Mouse (Mus musculus): ENCODE measurements around the gene Smim20. TPM values are rescaled to one million over a fixed set of nuclear protein-coding genes. Genes with fewer than 3 reads are reported as not detected.

The Smim20 gene
- polyA plus RNA-seq, 1 experiment from 2014 or later, result 47.5 TPM

DNA sequence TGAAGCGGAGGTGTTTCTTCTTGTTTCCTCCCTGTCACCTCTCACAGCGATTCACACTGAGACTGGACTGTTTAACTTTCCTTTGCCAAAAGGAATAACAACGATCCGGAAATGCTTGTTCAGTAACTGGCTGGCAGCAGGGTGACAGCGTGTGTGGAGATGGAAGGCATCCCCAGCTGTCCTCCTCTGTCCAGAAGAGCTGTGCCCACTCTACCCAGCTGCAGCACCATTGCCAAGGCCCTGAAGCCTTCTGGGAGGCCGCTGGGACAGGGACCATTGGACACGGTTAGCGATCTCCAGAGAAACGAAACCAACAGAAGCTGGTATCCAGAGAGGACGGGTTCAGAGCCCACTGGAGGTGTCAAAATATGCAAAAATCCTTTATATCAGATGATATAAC is 22.9 kb upstream of the Smim20 start:
- Histone ChIP-seq H3K36me3 (no peaks in the 10 kb centered on the region), H3K9ac (no peak overlapping the region), H3K4me2 (no peak overlapping the region), H3K4me3 (no peak overlapping the region), H3K9me3 (replicated peaks) (no peaks in the 10 kb centered on the region), H3K27me3 (replicated peaks) (no peaks in the 10 kb centered on the region), H3K4me1 (no peaks in the 10 kb centered on the region), H3K27ac (no peak overlapping the region)
- ATAC-seq, result no peak
- WGBS (ENCODE audit: insufficient replicate concordance), result 68% methylated on average over 10 of the region's 10 CpGs

DNA sequence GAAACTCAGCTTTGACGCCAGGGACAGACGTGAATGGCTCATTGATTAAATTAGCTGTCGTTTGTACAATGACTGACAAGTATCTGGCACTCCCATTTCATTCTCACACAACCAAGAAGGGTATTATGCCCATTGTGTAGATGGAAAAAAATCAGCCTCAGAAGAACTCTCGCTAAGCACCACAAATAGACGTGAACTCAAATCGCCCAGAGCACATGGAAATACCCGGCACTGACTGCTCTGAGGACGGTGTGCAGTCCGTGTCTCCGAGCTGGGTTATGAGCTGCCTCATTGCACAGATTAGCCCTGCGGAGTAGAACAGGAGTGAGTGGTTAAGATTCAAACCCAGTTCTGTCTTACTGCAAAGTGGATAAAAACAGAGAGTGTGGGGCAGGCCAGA is 18.4 kb upstream of the Smim20 start:
- no peak for ATAC-seq
- Histone ChIP-seq H3K4me2 (no peak overlapping the region), H3K27ac (no peak overlapping the region), H3K36me3 (no peaks in the 10 kb centered on the region), H3K27me3 (replicated peaks) (peaks cover 11% of the 10 kb centered on the region; the same call in 1 of the 2 replicates), H3K9me3 (replicated peaks) (no peaks in the 10 kb centered on the region), H3K4me1 (no peaks in the 10 kb centered on the region), H3K4me3 (no peak overlapping the region), H3K9ac (no peak overlapping the region)
- WGBS (ENCODE audit: insufficient replicate concordance), result 72% methylated on average over 11 of the region's 11 CpGs

DNA sequence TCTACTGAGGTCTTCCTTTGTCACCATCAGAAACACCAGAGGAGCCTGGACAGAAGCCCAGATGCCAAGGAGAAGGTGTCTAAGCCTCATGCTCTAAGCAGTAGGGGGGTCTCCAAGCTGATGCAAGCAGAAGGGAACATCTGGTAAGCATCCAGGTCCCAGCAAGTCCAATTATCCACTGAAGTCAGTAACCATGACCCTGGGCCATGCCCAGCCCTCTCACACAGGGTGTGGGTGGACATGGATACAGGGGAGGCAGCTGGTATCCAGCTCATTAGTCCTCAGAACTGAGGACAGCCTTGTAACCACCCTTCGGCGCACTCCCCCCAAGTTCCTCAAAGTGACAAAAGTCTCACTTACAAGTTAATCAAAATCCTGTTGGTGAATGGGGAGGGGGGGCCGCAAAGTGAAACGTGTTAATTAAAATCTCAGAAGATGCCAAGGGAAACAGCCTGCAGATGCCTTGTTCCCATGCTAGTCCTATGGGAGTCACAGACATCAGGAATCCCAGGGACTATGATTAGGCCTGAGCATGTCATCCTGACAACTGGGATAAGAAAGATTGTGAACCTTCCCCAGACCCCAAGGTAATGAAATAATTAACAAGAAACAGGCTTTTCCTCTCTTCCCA is 17.3 kb upstream of the Smim20 start:
- H3K9ac ChIP-seq, result no peak overlapping the region
- 70% methylated on average over 4 of the region's 4 CpGs for WGBS (ENCODE audit: insufficient replicate concordance)
- ATAC-seq, result no peak
- no peak overlapping the region for H3K4me3 ChIP-seq
- no peak overlapping the region for H3K27ac ChIP-seq
- no peaks in the 10 kb centered on the region for H3K36me3 ChIP-seq
- peaks cover 11% of the 10 kb centered on the region; the same call in 1 of the 2 replicates for H3K27me3 ChIP-seq (replicated peaks)
- no peak overlapping the region for H3K4me2 ChIP-seq
- H3K9me3 ChIP-seq (replicated peaks), result no peaks in the 10 kb centered on the region
- no peaks in the 10 kb centered on the region for H3K4me1 ChIP-seq

DNA sequence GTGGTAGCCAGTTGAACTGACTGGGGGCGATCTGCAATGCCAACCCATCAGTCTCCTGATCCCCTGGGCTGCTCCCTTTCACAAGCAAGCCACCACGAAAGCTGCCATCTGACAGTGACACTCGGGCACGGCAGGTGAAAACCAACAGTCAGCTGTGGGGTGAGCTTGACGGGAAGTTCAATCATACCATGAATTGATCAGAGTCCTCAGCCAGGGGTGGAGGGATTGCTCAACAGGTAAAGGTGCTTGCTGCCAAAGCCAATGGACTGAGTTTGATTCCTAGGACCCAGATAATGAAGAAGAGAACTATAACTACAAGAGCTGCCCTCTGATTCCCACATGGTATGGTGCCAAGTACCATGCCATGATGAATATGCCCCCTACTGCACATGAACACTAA is 12.7 kb upstream of the Smim20 start:
- Histone ChIP-seq H3K9me3 (replicated peaks) (no peaks in the 10 kb centered on the region), H3K27me3 (replicated peaks) (peaks cover 42% of the 10 kb centered on the region), H3K36me3 (no peaks in the 10 kb centered on the region), H3K4me2 (no peak overlapping the region), H3K4me3 (no peak overlapping the region), H3K27ac (no peak overlapping the region), H3K9ac (no peak overlapping the region), H3K4me1 (peaks cover 10% of the 10 kb centered on the region; the same call in 1 of the 2 replicates)
- no peak for ATAC-seq
- 46% methylated on average over 5 of the region's 5 CpGs for WGBS (ENCODE audit: insufficient replicate concordance)

DNA sequence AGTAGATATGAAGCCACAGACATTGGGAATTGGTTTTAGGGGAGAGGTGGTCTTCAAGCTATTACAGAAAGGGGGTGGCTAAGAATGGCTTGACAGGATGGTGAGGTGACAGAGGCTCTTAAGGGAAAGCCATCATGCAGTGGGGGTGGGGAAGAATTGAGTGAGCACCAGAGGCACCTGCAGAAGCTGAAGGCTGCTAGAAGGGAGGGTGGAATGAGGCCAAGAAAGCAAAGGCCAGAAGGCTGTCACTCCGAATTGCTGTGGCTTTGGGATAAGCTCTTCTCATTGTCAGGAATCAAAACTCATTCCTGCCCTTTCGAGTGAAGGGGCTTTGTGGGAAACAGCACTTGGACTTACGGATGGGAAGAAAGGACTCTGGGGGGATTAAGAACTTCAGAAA is 12.1 kb upstream of the Smim20 start:
- Histone ChIP-seq H3K27ac (no peak overlapping the region), H3K4me1 (peaks cover 10% of the 10 kb centered on the region; the same call in 1 of the 2 replicates), H3K4me2 (no peak overlapping the region), H3K36me3 (no peaks in the 10 kb centered on the region), H3K4me3 (no peak overlapping the region), H3K27me3 (replicated peaks) (peaks cover 49% of the 10 kb centered on the region), H3K9me3 (replicated peaks) (no peaks in the 10 kb centered on the region), H3K9ac (no peak overlapping the region)
- no peak for ATAC-seq
- 65% methylated on average over 3 of the region's 3 CpGs for WGBS (ENCODE audit: insufficient replicate concordance)

DNA sequence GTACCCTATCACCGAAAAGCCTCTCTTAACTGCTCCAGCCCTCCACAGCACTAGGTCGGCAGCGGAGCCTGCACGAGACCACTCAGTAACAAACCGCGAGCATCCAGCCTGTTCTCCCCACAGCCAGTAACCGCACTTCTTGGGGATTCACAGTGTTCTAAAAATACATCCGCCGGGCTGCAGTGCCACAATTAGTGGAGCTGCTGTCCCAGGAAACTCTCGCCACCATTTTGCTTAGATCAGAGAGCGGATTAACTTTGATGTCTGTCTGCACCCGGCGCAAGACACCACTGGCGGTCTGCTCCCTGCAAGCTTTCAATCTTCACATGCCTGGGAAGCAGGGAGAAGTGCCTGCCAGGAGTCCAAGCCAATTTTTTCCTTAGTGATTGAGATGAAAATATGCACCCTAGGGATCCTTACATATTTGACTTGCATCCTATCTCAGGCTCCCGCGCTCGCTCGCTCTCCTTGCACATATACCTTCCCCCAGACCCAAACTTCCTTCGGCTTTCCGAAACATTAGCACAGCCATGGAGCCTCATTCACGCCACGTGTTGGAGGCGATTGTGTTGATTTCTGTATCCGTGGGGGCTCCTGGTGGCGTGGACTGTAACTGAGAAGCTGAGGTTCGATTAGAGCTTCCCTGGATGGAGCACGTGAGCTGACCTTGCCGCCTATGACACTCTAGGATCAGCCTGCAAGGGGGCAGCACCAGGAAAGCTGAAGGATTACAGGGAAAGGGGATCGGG is 8.7 kb upstream of the Smim20 start:
- H3K4me1 ChIP-seq, result peaks cover 10% of the 10 kb centered on the region; the same call in 1 of the 2 replicates
- WGBS (ENCODE audit: insufficient replicate concordance), result 4% methylated on average over 29 of the region's 29 CpGs
- no peaks in the 10 kb centered on the region for H3K36me3 ChIP-seq
- peaks cover 51% of the 10 kb centered on the region for H3K27me3 ChIP-seq (replicated peaks)
- H3K4me2 ChIP-seq, result peak overlapping the region; percentile 63
- H3K4me3 ChIP-seq, result peak overlapping the region; percentile 38
- no peak overlapping the region for H3K27ac ChIP-seq
- H3K9ac ChIP-seq, result no peak overlapping the region
- no peak for ATAC-seq
- H3K9me3 ChIP-seq (replicated peaks), result no peaks in the 10 kb centered on the region

DNA sequence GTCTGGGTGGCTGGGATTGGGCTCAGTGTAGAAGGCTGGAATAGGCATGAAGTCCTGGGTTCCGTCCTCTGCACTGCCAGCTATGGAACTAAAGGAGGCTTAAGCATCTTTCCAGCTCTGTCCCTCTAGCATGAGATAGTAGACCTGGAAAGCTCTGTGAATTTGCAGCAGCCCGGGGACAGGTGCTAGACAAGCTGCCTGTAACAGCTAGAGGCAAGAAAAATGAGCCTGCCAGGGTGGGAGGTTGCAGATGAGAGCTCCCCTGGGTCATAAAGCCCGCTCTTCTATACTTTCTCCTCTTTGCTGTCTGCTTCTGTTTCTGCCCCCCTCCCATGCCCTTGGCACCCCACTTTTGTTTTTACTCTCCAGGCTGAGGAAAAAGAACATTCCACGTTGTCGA is 7.0 kb upstream of the Smim20 start:
- no peaks in the 10 kb centered on the region for H3K36me3 ChIP-seq
- 53% methylated on average over 5 of the region's 5 CpGs for WGBS (ENCODE audit: insufficient replicate concordance)
- H3K9me3 ChIP-seq (replicated peaks), result no peaks in the 10 kb centered on the region

DNA sequence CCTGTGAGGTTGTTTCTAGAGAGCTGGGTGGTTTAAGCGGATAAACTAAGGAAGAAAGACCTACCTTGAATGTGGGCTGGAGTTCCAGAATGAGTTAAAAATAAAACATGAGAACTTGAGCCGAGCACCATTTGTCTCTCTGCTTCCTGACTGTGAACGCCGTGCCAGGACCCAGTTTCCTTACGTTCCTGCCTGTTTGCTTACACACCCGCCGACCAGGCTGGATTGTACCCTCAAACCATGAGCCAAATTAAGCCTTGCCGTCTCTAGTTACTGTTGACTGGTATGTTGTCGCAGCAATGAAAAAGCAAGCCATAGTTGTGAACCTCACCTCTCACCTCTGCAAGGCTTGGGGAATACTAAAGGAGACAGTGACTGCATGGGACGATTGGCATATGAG is 4.9 kb upstream of the Smim20 start:
- peaks cover 41% of the 10 kb centered on the region for H3K27me3 ChIP-seq (replicated peaks)
- 64% methylated on average over 10 of the region's 10 CpGs for WGBS (ENCODE audit: insufficient replicate concordance)
- H3K4me3 ChIP-seq, result no peak overlapping the region
- no peak overlapping the region for H3K27ac ChIP-seq
- peaks cover 17% of the 10 kb centered on the region for H3K4me1 ChIP-seq
- H3K4me2 ChIP-seq, result no peak overlapping the region
- H3K9me3 ChIP-seq (replicated peaks), result no peaks in the 10 kb centered on the region
- ATAC-seq, result no peak
- no peaks in the 10 kb centered on the region for H3K36me3 ChIP-seq
- no peak overlapping the region for H3K9ac ChIP-seq

More for the DNA sequence above, 7.0 kb upstream of the Smim20 start:
- Histone ChIP-seq H3K9ac (no peak overlapping the region), H3K4me3 (no peak overlapping the region), H3K27me3 (replicated peaks) (peaks cover 51% of the 10 kb centered on the region), H3K27ac (no peak overlapping the region), H3K4me2 (no peak overlapping the region), H3K4me1 (peaks cover 10% of the 10 kb centered on the region; the same call in 1 of the 2 replicates)
- ATAC-seq, result no peak

DNA sequence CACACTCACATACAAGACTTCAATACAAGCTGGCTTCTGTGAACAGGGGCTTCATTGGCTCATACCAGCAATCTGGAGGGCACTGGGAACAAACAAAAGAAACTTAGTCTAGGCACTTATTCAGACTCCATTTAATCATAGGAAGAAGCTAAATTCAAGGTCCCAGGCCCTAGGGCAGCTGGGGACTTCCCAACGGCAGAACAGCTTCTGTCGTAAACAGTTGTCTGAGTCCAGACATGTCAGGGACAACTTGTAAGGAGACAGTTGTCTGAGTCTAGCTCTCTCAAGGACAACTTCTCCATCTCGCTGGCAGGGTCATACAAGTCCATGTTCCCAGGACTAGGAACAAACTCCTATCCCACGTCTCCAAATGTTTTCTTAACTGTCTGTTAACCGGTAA is 2.8 kb upstream of the Smim20 start:
- H3K27me3 ChIP-seq (replicated peaks), result peaks cover 21% of the 10 kb centered on the region
- no peak for ATAC-seq
- no peaks in the 10 kb centered on the region for H3K36me3 ChIP-seq

DNA sequence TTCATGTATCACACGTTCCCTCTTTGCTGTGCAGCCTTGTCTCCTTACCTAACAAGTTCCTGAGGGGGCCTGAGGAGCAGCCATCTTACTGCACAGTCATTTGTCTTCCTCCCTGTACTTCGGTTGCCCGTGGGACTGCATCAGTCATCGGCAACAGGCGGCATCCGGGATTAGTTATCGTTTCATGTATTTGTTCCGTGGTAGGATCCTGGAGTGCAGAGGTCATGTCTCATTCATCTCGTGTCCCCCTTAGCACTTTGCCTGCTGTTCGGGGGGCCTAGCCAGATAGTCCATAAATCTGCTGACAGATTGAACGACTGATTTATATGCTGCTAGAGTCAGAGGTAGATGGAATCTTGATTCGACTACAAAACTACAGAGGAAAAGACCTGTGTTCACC is 1.1 kb upstream of the Smim20 start:
- H3K27ac ChIP-seq, result no peak overlapping the region
- peaks cover 35% of the 10 kb centered on the region for H3K4me1 ChIP-seq
- no peak for ATAC-seq
- H3K4me3 ChIP-seq, result no peak overlapping the region
- H3K27me3 ChIP-seq (replicated peaks), result peaks cover 8% of the 10 kb centered on the region; the same call in 1 of the 2 replicates
- 83% methylated on average over 12 of the region's 12 CpGs for WGBS (ENCODE audit: insufficient replicate concordance)
- no peak overlapping the region for H3K9ac ChIP-seq
- no peaks in the 10 kb centered on the region for H3K9me3 ChIP-seq (replicated peaks)
- H3K4me2 ChIP-seq, result no peak overlapping the region
- 0 out of 2 replicates have a peak, but pooled peaks cover 3% of the 10 kb centered on the region for H3K36me3 ChIP-seq

More for the DNA sequence above, 2.8 kb upstream of the Smim20 start:
- no peak overlapping the region for H3K4me3 ChIP-seq
- 71% methylated on average over 5 of the region's 5 CpGs for WGBS (ENCODE audit: insufficient replicate concordance)
- H3K4me2 ChIP-seq, result no peak overlapping the region
- H3K9me3 ChIP-seq (replicated peaks), result no peaks in the 10 kb centered on the region
- peaks cover 21% of the 10 kb centered on the region for H3K4me1 ChIP-seq
- H3K9ac ChIP-seq, result no peak overlapping the region
- H3K27ac ChIP-seq, result no peak overlapping the region

DNA sequence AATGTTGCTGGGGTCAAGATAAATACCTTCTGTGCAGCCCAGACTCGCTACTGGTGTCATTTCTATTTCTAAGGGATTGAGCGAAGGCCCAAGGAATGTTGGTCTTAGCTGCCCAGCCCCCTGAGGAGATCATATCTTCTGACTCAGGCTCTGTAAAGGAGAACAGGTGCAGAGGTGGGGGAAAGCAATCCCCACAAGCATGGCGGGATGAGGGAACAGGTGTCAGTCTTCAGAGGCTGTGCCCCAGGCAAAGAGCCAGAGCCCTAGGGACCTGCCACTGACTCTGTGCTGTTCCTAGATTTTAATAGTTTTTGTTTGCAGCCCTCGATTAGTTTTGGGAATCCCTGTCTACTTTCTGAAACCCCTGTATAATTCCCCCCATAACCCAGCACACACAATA is 702 bp upstream of the Smim20 start:
- Histone ChIP-seq H3K9ac (no peak overlapping the region), H3K36me3 (0 out of 2 replicates have a peak, but pooled peaks cover 3% of the 10 kb centered on the region), H3K27ac (no peak overlapping the region), H3K4me3 (no peak overlapping the region; the same call in 1 of the 2 replicates), H3K27me3 (replicated peaks) (peaks cover 6% of the 10 kb centered on the region; the same call in 1 of the 2 replicates), H3K4me2 (peak overlapping the region; percentile 76), H3K9me3 (replicated peaks) (no peaks in the 10 kb centered on the region), H3K4me1 (peaks cover 40% of the 10 kb centered on the region)
- WGBS (ENCODE audit: insufficient replicate concordance), result 72% methylated on average over 4 of the region's 4 CpGs
- no peak for ATAC-seq

DNA sequence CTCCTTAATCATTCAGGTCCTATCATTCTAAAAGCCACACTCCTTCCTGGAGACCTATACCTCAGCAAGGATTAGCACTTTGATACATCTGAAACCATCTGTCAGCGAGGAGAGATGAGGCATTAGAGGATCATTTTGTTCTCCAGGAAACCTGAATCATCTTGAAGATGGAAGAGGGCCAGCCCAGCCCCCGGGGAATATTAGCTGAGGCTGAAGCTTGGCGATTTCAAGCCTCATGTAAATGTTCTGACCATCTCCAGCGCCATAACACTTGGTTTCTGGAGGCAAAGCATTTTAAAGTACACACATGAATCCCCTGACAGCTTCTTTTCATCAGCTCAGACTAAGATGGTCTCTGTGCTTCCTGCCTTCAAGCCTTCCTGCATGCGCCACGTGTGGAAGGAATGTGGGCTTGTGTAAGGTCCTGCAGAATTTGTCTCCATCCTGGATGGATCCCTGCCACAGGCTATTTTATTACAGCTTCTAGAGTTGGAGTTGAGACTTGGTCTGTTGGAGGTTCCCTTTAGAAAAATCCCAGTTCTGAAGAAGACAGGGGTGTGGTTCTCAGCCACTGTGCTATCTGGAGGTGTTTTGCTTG is 1.3 kb downstream of the Smim20 start:
- Histone ChIP-seq H3K4me3 (no peak overlapping the region; the same call in 1 of the 2 replicates), H3K27ac (no peak overlapping the region)
- no peak for ATAC-seq

More for the DNA sequence above, 1.3 kb downstream of the Smim20 start:
- 77% methylated on average over 6 of the region's 6 CpGs for WGBS (ENCODE audit: insufficient replicate concordance)
- Histone ChIP-seq H3K27me3 (replicated peaks) (no peaks in the 10 kb centered on the region), H3K9ac (no peak overlapping the region), H3K4me1 (peaks cover 46% of the 10 kb centered on the region), H3K36me3 (peaks cover 12% of the 10 kb centered on the region; the same call in 1 of the 2 replicates), H3K4me2 (peak overlapping the region; percentile 76), H3K9me3 (replicated peaks) (no peaks in the 10 kb centered on the region)

Data from liver, embryonic 12.5 days (tissue).